Mouse (Mus musculus) MEL (cell line): ENCODE results near the gene Abi3. TPM values are rescaled to one million over a fixed set of nuclear protein-coding genes. Genes with fewer than 3 reads are reported as not detected.

Experiments
- DNase-seq: peaks from one replicate; pipeline ENCODE4 v3.0.0; 2011; ENCODE audit warnings: low read depth, low spot score
- H3K27ac ChIP-seq: 2 replicates; pipeline ENCODE4 v1.5.1; 2012; ENCODE audit warnings: low read depth, mild to moderate bottlenecking, control low read depth, low read length, moderate library complexity; ENCODE audit not compliant: control insufficient read depth
- H3K27me3 ChIP-seq, 2 experiments: fragments of 150-350 bp in 1 of 2; sonication (generic) in 1 of 2; 2 replicates each; pipeline ENCODE4 v1.6.1; 2012; ENCODE audit warnings: low read length in 2 of 2, mild to moderate bottlenecking in 2 of 2, improper control_type of control experiment in 1 of 2, moderate library complexity in 1 of 2; ENCODE audit not compliant: insufficient read depth in 2 of 2, control insufficient read depth in 1 of 2
- H3K36me3 ChIP-seq, 2 experiments: 2 replicates each; pipeline ENCODE4 v1.6.1; 2012 to 2014; ENCODE audit warnings: low read length in 2 of 2, improper control_type of control experiment in 1 of 2, inconsistent platforms in 1 of 2, mild to moderate bottlenecking in 1 of 2; ENCODE audit not compliant: insufficient read depth in 2 of 2, control insufficient read depth in 1 of 2
- H3K4me1 ChIP-seq, 2 experiments: fragments of 150-350 bp in 1 of 2; sonication (generic) in 1 of 2; 2 replicates each; pipeline ENCODE4 v1.6.1; 2012; ENCODE audit warnings: low read length in 2 of 2, improper control_type of control experiment in 1 of 2, mild to moderate bottlenecking in 1 of 2; ENCODE audit not compliant: insufficient read depth in 2 of 2, control insufficient read depth in 1 of 2
- H3K4me3 ChIP-seq, 2 experiments: fragments of 150-350 bp in 1 of 2; sonication (generic) in 1 of 2; 2 replicates each; pipeline ENCODE4 v1.5.1; 2012; ENCODE audit warnings: low read depth in 2 of 2, low read length in 2 of 2, mild to moderate bottlenecking in 2 of 2, moderate library complexity in 2 of 2, control low read depth in 1 of 2, improper control_type of control experiment in 1 of 2; ENCODE audit not compliant: control insufficient read depth in 1 of 2, insufficient read depth in 1 of 2
- H3K79me2 ChIP-seq: 2 replicates; pipeline ENCODE4 v1.6.1; 2012; ENCODE audit warnings: mild to moderate bottlenecking, low read length, moderate library complexity; ENCODE audit not compliant: control insufficient read depth, poor library complexity, insufficient read depth
- H3K9ac ChIP-seq: 2 replicates; pipeline ENCODE4 v1.6.1; 2012; ENCODE audit warnings: low read depth, mild to moderate bottlenecking, control low read depth, low read length, moderate library complexity; ENCODE audit not compliant: control insufficient read depth, poor library complexity, severe bottlenecking
- H3K9me3 ChIP-seq: fragments of 150-350 bp; sonication (generic); replicated peaks from 2 replicates; pipeline ENCODE4 v1.6.1; 2012; ENCODE audit warnings: mild to moderate bottlenecking, low read length, improper control_type of control experiment, moderate library complexity; ENCODE audit not compliant: insufficient read depth
- BHLHE40 ChIP-seq: IDR thresholded peaks from 2 replicates; pipeline ENCODE4 v1.6.1; 2012; ENCODE audit warnings: low read depth, mild to moderate bottlenecking, inconsistent platforms, low read length, improper control_type of control experiment, borderline replicate concordance
- CHD1 ChIP-seq: IDR thresholded peaks from 2 replicates; pipeline ENCODE4 v1.6.1; 2012; ENCODE audit warnings: low read depth, mild to moderate bottlenecking, inconsistent platforms, low read length, improper control_type of control experiment
- CHD2 ChIP-seq: IDR thresholded peaks from 2 replicates; pipeline ENCODE4 v1.6.1; 2011; ENCODE audit warnings: low read length, improper control_type of control experiment
- CTCF ChIP-seq, 3 experiments: IDR thresholded peaks in 2 of 3; conservative IDR thresholded peaks in 1 of 3; 2 replicates each; pipeline ENCODE4 v1.5.1; 2011 to 2012; ENCODE audit warnings: low read length in 3 of 3, low read depth in 2 of 3, mild to moderate bottlenecking in 2 of 3, improper control_type of control experiment in 1 of 3, inconsistent platforms in 1 of 3, mixed read lengths in 1 of 3, moderate library complexity in 1 of 3; ENCODE audit not compliant: control insufficient read depth in 1 of 3, insufficient read depth in 1 of 3, poor library complexity in 1 of 3, severe bottlenecking in 1 of 3
- E2F4 ChIP-seq: IDR thresholded peaks from 2 replicates; pipeline ENCODE4 v1.6.1; 2011; ENCODE audit warnings: low read depth, low read length, improper control_type of control experiment, borderline replicate concordance
- ELF1 ChIP-seq: IDR thresholded peaks from 2 replicates; pipeline ENCODE4 v1.6.1; 2014; ENCODE audit warnings: low read depth, mild to moderate bottlenecking, inconsistent platforms, low read length, improper control_type of control experiment, moderate library complexity
- GABPA ChIP-seq: IDR thresholded peaks from 2 replicates; pipeline ENCODE4 v1.6.1; 2012; ENCODE audit warnings: low read depth, mild to moderate bottlenecking, inconsistent platforms, low read length, improper control_type of control experiment, moderate library complexity
- GATA1 ChIP-seq: IDR thresholded peaks from 2 replicates; pipeline ENCODE4 v1.6.1; 2011; ENCODE audit warnings: low read depth, low read length, improper control_type of control experiment
- HCFC1 ChIP-seq: IDR thresholded peaks from 2 replicates; pipeline ENCODE4 v1.6.1; 2012; ENCODE audit warnings: low read depth, mild to moderate bottlenecking, inconsistent platforms, low read length, improper control_type of control experiment, moderate library complexity
- KAT2A ChIP-seq: conservative IDR thresholded peaks from 2 replicates; pipeline ENCODE4 v1.6.1; 2012; ENCODE audit warnings: low read depth, low read length, improper control_type of control experiment, inconsistent platforms
- MAX ChIP-seq: IDR thresholded peaks from 2 replicates; pipeline ENCODE4 v1.6.1; 2011; ENCODE audit warnings: low read length, improper control_type of control experiment
- MAZ ChIP-seq: IDR thresholded peaks from 2 replicates; pipeline ENCODE4 v1.6.1; 2012; ENCODE audit warnings: low read depth, mild to moderate bottlenecking, inconsistent platforms, low read length, improper control_type of control experiment
- MEF2A ChIP-seq: IDR thresholded peaks from 2 replicates; pipeline ENCODE4 v1.6.1; 2014; ENCODE audit warnings: low read depth, mild to moderate bottlenecking, inconsistent platforms, low read length, improper control_type of control experiment; ENCODE audit not compliant: poor library complexity, insufficient replicate concordance, severe bottlenecking; ENCODE audit errors: extremely low read depth
- MXI1 ChIP-seq: IDR thresholded peaks from 2 replicates; pipeline ENCODE4 v1.6.1; 2011; ENCODE audit warnings: mild to moderate bottlenecking, low read depth, low read length, improper control_type of control experiment
- MYC ChIP-seq: IDR thresholded peaks from 2 replicates; pipeline ENCODE4 v1.6.1; 2011; ENCODE audit warnings: low read depth, mild to moderate bottlenecking, low read length, improper control_type of control experiment, moderate library complexity
- NELFE ChIP-seq: IDR thresholded peaks from 2 replicates; pipeline ENCODE4 v1.6.1; 2011; ENCODE audit warnings: low read depth, low read length, improper control_type of control experiment
- NRF1 ChIP-seq: IDR thresholded peaks from 2 replicates; pipeline ENCODE4 v1.6.1; 2014; ENCODE audit warnings: low read depth, mild to moderate bottlenecking, inconsistent platforms, low read length, improper control_type of control experiment, moderate library complexity; ENCODE audit not compliant: poor library complexity, insufficient read depth, severe bottlenecking
- POLR2AphosphoS2 ChIP-seq: IDR thresholded peaks from 2 replicates; pipeline ENCODE4 v1.6.1; 2011; ENCODE audit warnings: low read length, improper control_type of control experiment
- POLR2AphosphoS5 ChIP-seq: IDR thresholded peaks from 2 replicates; pipeline ENCODE4 v1.6.1; 2012; ENCODE audit warnings: low read depth, borderline replicate concordance, mild to moderate bottlenecking, inconsistent platforms, low read length, moderate library complexity, mixed read lengths
- RAD21 ChIP-seq: IDR thresholded peaks from 2 replicates; pipeline ENCODE4 v1.6.1; 2011; ENCODE audit warnings: mild to moderate bottlenecking, low read depth, low read length, improper control_type of control experiment
- RCOR1 ChIP-seq: IDR thresholded peaks from 2 replicates; pipeline ENCODE4 v1.6.1; 2012; ENCODE audit warnings: low read depth, mild to moderate bottlenecking, inconsistent platforms, low read length, improper control_type of control experiment
- SMC3 ChIP-seq: IDR thresholded peaks from 2 replicates; pipeline ENCODE4 v1.6.1; 2011; ENCODE audit warnings: low read depth, low read length, improper control_type of control experiment
- TAL1 ChIP-seq: IDR thresholded peaks from 2 replicates; pipeline ENCODE4 v1.6.1; 2012; ENCODE audit warnings: mild to moderate bottlenecking, inconsistent platforms, low read length, moderate library complexity, mixed read lengths
- TBP ChIP-seq: IDR thresholded peaks from 2 replicates; pipeline ENCODE4 v1.8.0; 2011; ENCODE audit warnings: low read depth, low read length, improper control_type of control experiment
- TCF12 ChIP-seq: IDR thresholded peaks from 2 replicates; pipeline ENCODE4 v1.6.1; 2014; ENCODE audit warnings: low read depth, mild to moderate bottlenecking, inconsistent platforms, low read length, improper control_type of control experiment, moderate library complexity
- UBTF ChIP-seq: IDR thresholded peaks from 2 replicates; pipeline ENCODE4 v1.6.1; 2012; ENCODE audit warnings: low read depth, mild to moderate bottlenecking, inconsistent platforms, low read length, improper control_type of control experiment, moderate library complexity, borderline replicate concordance; ENCODE audit not compliant: insufficient read depth
- USF1 ChIP-seq: IDR thresholded peaks from 2 replicates; pipeline ENCODE4 v1.6.1; 2014; ENCODE audit warnings: low read depth, mild to moderate bottlenecking, inconsistent platforms, low read length, improper control_type of control experiment, moderate library complexity
- USF2 ChIP-seq, 2 experiments: IDR thresholded peaks; 2 replicates each; pipeline ENCODE4 v1.6.1; 2011 to 2012; ENCODE audit warnings: improper control_type of control experiment in 2 of 2, low read length in 2 of 2, borderline replicate concordance in 1 of 2, inconsistent platforms in 1 of 2, low read depth in 1 of 2, mild to moderate bottlenecking in 1 of 2; ENCODE audit not compliant: insufficient read depth in 1 of 2
- ZC3H11A ChIP-seq: IDR thresholded peaks from 2 replicates; pipeline ENCODE4 v1.6.1; 2012; ENCODE audit warnings: low read depth, mild to moderate bottlenecking, inconsistent platforms, low read length, improper control_type of control experiment
- ZKSCAN1 ChIP-seq: IDR thresholded peaks from 2 replicates; pipeline ENCODE4 v1.6.1; 2012; ENCODE audit warnings: low read depth, mild to moderate bottlenecking, inconsistent platforms, low read length, improper control_type of control experiment, moderate library complexity
- ZMIZ1 ChIP-seq: IDR thresholded peaks from 2 replicates; pipeline ENCODE4 v1.6.1; 2012; ENCODE audit warnings: low read depth, mild to moderate bottlenecking, inconsistent platforms, low read length, improper control_type of control experiment, moderate library complexity
- polyA plus RNA-seq, 2 experiments: library from polyadenylated mRNA; stranded (reverse) in 1 of 2; unstranded in 1 of 2; fragments of >175 nt in 1 of 2; fragments of >200 nt in 1 of 2; gene quantifications; 2 replicates each; pipeline versions ENCODE4 v1.2.1 to v1.2.4; 2012; ENCODE audit warnings: low replicate concordance in 2 of 2, low read depth in 1 of 2; ENCODE audit not compliant: insufficient read length in 2 of 2, insufficient read depth in 1 of 2, missing spikeins in 1 of 2
- total RNA-seq: library from RNA; depleted of rRNA; stranded (reverse); fragments of 300-350 nt; gene quantifications from 2 replicates; pipeline ENCODE4 v1.2.3, GENCODE M21; 2012

Gene Abi3
- total and polyA plus RNA-seq, 3 experiments: 3.3 to 15.4 TPM; not detected in 1

- no peak for TF ChIP-seq UBTF
- TF ChIP-seq CHD2: no peak
- no peak; the same call in 1 of the 2 replicates for TF ChIP-seq E2F4
- TF ChIP-seq CHD1: no peak; the same call in 1 of the 2 replicates
- TF ChIP-seq POLR2AphosphoS2: no peak; the same call in none of the 2 replicates
- TF ChIP-seq MEF2A: no peak
- TF ChIP-seq BHLHE40: peak; percentile 95
- peak; percentile 98 for TF ChIP-seq MAX
These were observed 17.2 kb upstream of the Abi3 start (continued) for GRCm38 (mm10) chr11:95859468-95859855.

GRCm38 (mm10) chr11:95858528-95859467 lies 16.5 kb upstream of the Abi3 start:
- H3K4me1 ChIP-seq: peaks cover 8 to 19% of the 10 kb centered on the region in 2 experiments
- no peaks in the 10 kb centered on the region for H3K27me3 ChIP-seq
- H3K36me3 ChIP-seq: peaks cover 2 to 30% of the 10 kb centered on the region in 2 experiments
- peak overlapping the region; percentile 79 for H3K9ac ChIP-seq
- no peaks in the 10 kb centered on the region for H3K9me3 ChIP-seq
- peak; percentile 100 for DNase-seq
- H3K27ac ChIP-seq: peak overlapping the region; percentile 86
- peaks cover 8% of the 10 kb centered on the region for H3K79me2 ChIP-seq
- H3K4me3 ChIP-seq: peak overlapping the region; percentile 55 to 70
- TF ChIP-seq GABPA (no peak), POLR2AphosphoS2 (peak; percentile 91), CHD1 (no peak; the same call in 1 of the 2 replicates), GATA1 (no peak), TAL1 (no peak), SMC3 (no peak), MXI1 (peak; percentile 85), ELF1 (peak; percentile 41; the same call in 1 of the 2 replicates), KAT2A (no peak; the same call in 1 of the 2 replicates), MAZ (no peak), POLR2AphosphoS5 (no peak), MYC (no peak), E2F4 (peak; percentile 38; the same call in 1 of the 2 replicates), TBP (peak; percentile 99), RCOR1 (no peak), ZKSCAN1 (no peak), TCF12 (no peak; the same call in none of the 2 replicates), BHLHE40 (no peak), HCFC1 (peak; percentile 44; the same call in 1 of the 2 replicates), CTCF (IDR thresholded peaks at IDR 0.05 in 2 of 3, conservative IDR thresholded peaks at IDR 0.05 in 1 of 3; ENCODE audit: control insufficient read depth in 1 of 3, insufficient read depth in 1 of 3, low read depth in 2 of 3, low read length in 3 of 3, poor library complexity in 1 of 3, severe bottlenecking in 1 of 3) (no peak), USF2 (IDR thresholded peaks at IDR 0.05; ENCODE audit: borderline replicate concordance in 1 of 2, insufficient read depth in 1 of 2, low read depth in 1 of 2, low read length in 2 of 2) (no peak), ZC3H11A (no peak), NELFE (peak; percentile 77), ZMIZ1 (peak; percentile 60), NRF1 (peak; percentile 94), RAD21 (no peak), USF1 (no peak)
